Mouse (Mus musculus) frontal cortex, postnatal 14 days (tissue): ENCODE results near the gene Gm6460.
"Not testable (repeated sequence)": the region's sequence is repeated elsewhere in the genome, so short reads cannot be mapped to it uniquely, and the experiment has no call there.

Experiments
- DNase-seq, 2 experiments: peaks; one replicate each; pipeline ENCODE4 v3.0.0; 2022; ENCODE audit warnings: low spot score in 2 of 2

Gm6460 gene

GRCm38 (mm10) chr5:11594613-11595012 is at the start of gene Gm6460:
Gene Gm6460, plus strand, starts transcription at chr5:11594913.
- not testable (repeated sequence) for DNase-seq
